Mouse (Mus musculus) lung, adult 2 months (tissue): Measurements from ENCODE around the gene Hoxd9.

Experiments used
- CTCF ChIP-seq: fragments of 200-500 bp; IDR thresholded peaks from 2 replicates; pipeline ENCODE4 v1.5.1; 2011; ENCODE audit warnings: mild to moderate bottlenecking, low read length, control low read depth; ENCODE audit not compliant: insufficient read depth
- POLR2A ChIP-seq: fragments of 200-500 bp; IDR thresholded peaks from 2 replicates; pipeline ENCODE4 v1.6.1; 2011; ENCODE audit warnings: low read depth, mild to moderate bottlenecking, control low read depth, low read length, borderline replicate concordance; ENCODE audit errors: extremely low read depth

GRCm38 (mm10) chr2:74660421-74661375 lies 36.8 kb upstream of the Hoxd9 start:
- no peak for TF ChIP-seq POLR2A
- TF ChIP-seq CTCF, result no peak
